Mouse (Mus musculus) CH12.LX (cell line): Measurements from ENCODE around the gene Ell2. TPM values are rescaled to one million over a fixed set of nuclear protein-coding genes. Genes with fewer than 3 reads are reported as not detected.
A peak's percentile ranks its signal among the peaks of the same experiment; 100 is the strongest.

ENCODE experiments used
- DNase-seq: peaks from one replicate; pipeline ENCODE4 v3.0.0-alpha.2; 2013; ENCODE audit errors: extremely low read depth
- H3K27ac ChIP-seq: 2 replicates; pipeline ENCODE4 v1.5.1; 2012; ENCODE audit warnings: low read depth, mild to moderate bottlenecking, control low read depth, moderate library complexity; ENCODE audit not compliant: insufficient read depth
- H3K27me3 ChIP-seq: replicated peaks from 2 replicates; pipeline ENCODE3; 2012; ENCODE audit warnings: inconsistent platforms
- H3K36me3 ChIP-seq, 2 experiments: replicated peaks in 1 of 2; 2 replicates each; pipeline versions ENCODE3 to v1.6.1; 2012; ENCODE audit warnings: inconsistent platforms in 1 of 2, low read length in 1 of 2, mild to moderate bottlenecking in 1 of 2, mixed read lengths in 1 of 2, moderate library complexity in 1 of 2; ENCODE audit not compliant: control insufficient read depth in 1 of 2, insufficient read depth in 1 of 2
- H3K4me1 ChIP-seq, 2 experiments: 2 replicates each; pipeline ENCODE4 v1.6.1; 2012; ENCODE audit warnings: inconsistent platforms in 1 of 2, moderate library complexity in 1 of 2; ENCODE audit not compliant: insufficient read depth in 2 of 2, control insufficient read depth in 1 of 2
- H3K4me2 ChIP-seq: 2 replicates; pipeline ENCODE4 v1.6.1; 2012; ENCODE audit warnings: low read depth, mild to moderate bottlenecking, control low read depth; ENCODE audit not compliant: poor library complexity, insufficient read depth, severe bottlenecking
- H3K4me3 ChIP-seq, 3 experiments: fragments of 150-350 bp in 1 of 3; sonication (generic) in 1 of 3; replicated peaks in 1 of 3; 2 replicates each; pipeline versions ENCODE3 to v1.5.1; 2011 to 2012; ENCODE audit warnings: low read depth in 2 of 3, low read length in 2 of 3, mild to moderate bottlenecking in 2 of 3, moderate library complexity in 2 of 3, control low read depth in 1 of 3, improper control_type of control experiment in 1 of 3, inconsistent platforms in 1 of 3, mixed read lengths in 1 of 3; ENCODE audit not compliant: poor library complexity in 1 of 3
- H3K79me2 ChIP-seq: replicated peaks from 2 replicates; pipeline ENCODE4 v1.6.1; 2012; ENCODE audit warnings: mild to moderate bottlenecking, moderate library complexity; ENCODE audit not compliant: control insufficient read depth, poor library complexity, insufficient read depth, severe bottlenecking; ENCODE audit errors: extremely low read depth
- H3K9ac ChIP-seq: 2 replicates; pipeline ENCODE4 v1.6.1; 2012; ENCODE audit warnings: low read depth, mild to moderate bottlenecking, control low read depth, moderate library complexity; ENCODE audit not compliant: insufficient read depth
- H3K9me3 ChIP-seq: replicated peaks from 2 replicates; pipeline ENCODE3; 2012; ENCODE audit warnings: low read length, inconsistent platforms, mixed read lengths
- BHLHE40 ChIP-seq: IDR thresholded peaks from 2 replicates; pipeline ENCODE4 v1.6.1; 2011; ENCODE audit warnings: mild to moderate bottlenecking, low read depth, low read length, improper control_type of control experiment
- CHD1 ChIP-seq: IDR thresholded peaks from 2 replicates; pipeline ENCODE4 v1.6.1; 2012; ENCODE audit warnings: low read depth, low read length, improper control_type of control experiment, inconsistent platforms
- E2F4 ChIP-seq: IDR thresholded peaks from 2 replicates; pipeline ENCODE4 v1.6.1; 2011; ENCODE audit warnings: low read depth, low read length, improper control_type of control experiment; ENCODE audit not compliant: insufficient replicate concordance
- ELF1 ChIP-seq: IDR thresholded peaks from 2 replicates; pipeline ENCODE4 v1.6.1; 2014; ENCODE audit warnings: low read depth, mild to moderate bottlenecking, inconsistent platforms, low read length, improper control_type of control experiment
- ETS1 ChIP-seq: conservative IDR thresholded peaks from 2 replicates; pipeline ENCODE4 v1.6.1; 2012; ENCODE audit warnings: low read depth, mild to moderate bottlenecking, inconsistent platforms, low read length, improper control_type of control experiment, moderate library complexity
- GABPA ChIP-seq: IDR thresholded peaks from 2 replicates; pipeline ENCODE4 v1.6.1; 2012; ENCODE audit warnings: low read depth, low read length, improper control_type of control experiment, inconsistent platforms; ENCODE audit not compliant: insufficient replicate concordance
- HCFC1 ChIP-seq: IDR thresholded peaks from 2 replicates; pipeline ENCODE4 v1.6.1; 2012; ENCODE audit warnings: low read depth, mild to moderate bottlenecking, inconsistent platforms, low read length, improper control_type of control experiment
- IRF4 ChIP-seq: IDR thresholded peaks from 2 replicates; pipeline ENCODE4 v1.6.1; 2014; ENCODE audit warnings: low read depth, mild to moderate bottlenecking, inconsistent platforms, low read length, improper control_type of control experiment
- MAFK ChIP-seq: IDR thresholded peaks from 2 replicates; pipeline ENCODE4 v1.6.1; 2011; ENCODE audit warnings: low read length, improper control_type of control experiment; ENCODE audit not compliant: insufficient replicate concordance
- MAZ ChIP-seq: IDR thresholded peaks from 2 replicates; pipeline ENCODE4 v1.6.1; 2012; ENCODE audit warnings: low read depth, mild to moderate bottlenecking, inconsistent platforms, low read length, improper control_type of control experiment, moderate library complexity
- MEF2A ChIP-seq: IDR thresholded peaks from 2 replicates; pipeline ENCODE4 v1.6.1; 2014; ENCODE audit warnings: low read depth, mild to moderate bottlenecking, inconsistent platforms, low read length, improper control_type of control experiment, borderline replicate concordance
- NELFE ChIP-seq: IDR thresholded peaks from 2 replicates; pipeline ENCODE4 v1.6.1; 2011; ENCODE audit warnings: low read depth, low read length, improper control_type of control experiment
- POLR2A ChIP-seq: IDR thresholded peaks from 2 replicates; pipeline ENCODE4 v1.6.1; 2011; ENCODE audit warnings: low read depth, mild to moderate bottlenecking, improper control_type of control experiment, low read length
- RCOR1 ChIP-seq: conservative IDR thresholded peaks from 2 replicates; pipeline ENCODE4 v1.6.1; 2012; ENCODE audit warnings: low read depth, mild to moderate bottlenecking, inconsistent platforms, low read length, improper control_type of control experiment
- TBP ChIP-seq: conservative IDR thresholded peaks from 2 replicates; pipeline ENCODE4 v1.6.1; 2011; ENCODE audit warnings: low read depth, low read length, improper control_type of control experiment
- TCF12 ChIP-seq: IDR thresholded peaks from 2 replicates; pipeline ENCODE4 v1.6.1; 2014; ENCODE audit warnings: low read depth, mild to moderate bottlenecking, inconsistent platforms, low read length, improper control_type of control experiment
- ZC3H11A ChIP-seq: IDR thresholded peaks from 2 replicates; pipeline ENCODE4 v1.6.1; 2012; ENCODE audit warnings: low read depth, mild to moderate bottlenecking, inconsistent platforms, low read length, improper control_type of control experiment
- ZMIZ1 ChIP-seq: IDR thresholded peaks from 2 replicates; pipeline ENCODE4 v1.6.1; 2012; ENCODE audit warnings: low read depth, mild to moderate bottlenecking, inconsistent platforms, low read length, improper control_type of control experiment
- dilution Hi-C: fragments of 300-500 bp; cut with MboI; formaldehyde crosslinking; loops from 2 replicates; pipeline ENCODE4 v1.14.3; 2020; ENCODE audit warnings: low sequenced_read_pairs; ENCODE audit not compliant: extremely low pct_unique_long_range_greater_than_20kb, extremely low pct_ligation_motif_present
- in situ Hi-C: fragments of 300-500 bp; cut with MboI; formaldehyde crosslinking; loops from 3 replicates; pipeline ENCODE4 v1.14.3; 2019; ENCODE audit warnings: low sequenced_read_pairs, low pct_ligation_motif_present, low pct_unique_long_range_greater_than_20kb, mixed read lengths
- polyA plus RNA-seq: library from polyadenylated mRNA; unstranded; fragments of >175 nt; gene quantifications from 2 replicates; pipeline ENCODE4 v1.2.1, GENCODE M21; 2012; ENCODE audit warnings: low read depth; ENCODE audit not compliant: insufficient read length
- total RNA-seq, 2 experiments: library from RNA; depleted of rRNA; stranded (reverse); fragments of 300-350 nt in 1 of 2; fragments of >200 nt in 1 of 2; gene quantifications; 2 replicates each; pipeline ENCODE4 v1.2.3; 2012 to 2014

The Ell2 gene
- total and polyA plus RNA-seq, 3 experiments, result 44.4 to 123 (median 50.9) TPM

DNA sequence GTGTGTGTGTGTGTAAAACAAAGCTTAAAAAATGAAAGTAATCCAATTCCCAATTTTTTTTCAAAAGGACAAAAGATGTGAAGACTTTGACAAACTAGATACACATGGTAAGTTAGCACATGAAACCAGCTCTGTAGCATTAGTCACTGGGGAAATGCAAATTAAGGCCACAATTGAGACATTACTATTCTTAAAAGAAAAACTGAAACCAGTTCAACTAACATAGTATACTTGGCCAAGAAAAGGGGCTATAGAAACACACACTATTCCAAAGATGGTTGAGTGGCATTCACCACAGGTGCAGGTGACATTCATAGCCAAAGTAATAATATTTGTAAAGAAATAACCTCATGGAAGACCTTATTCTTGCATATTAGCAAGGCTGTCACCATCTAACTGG lies 14.9 kb upstream of the Ell2 start (continued):
- TF ChIP-seq ETS1 (peak; percentile 84), IRF4 (peak; percentile 90), E2F4 (0 out of 2 replicates have a peak, but pooled peaks have one; percentile 65), MAZ (no peak), POLR2A (no peak)

DNA sequence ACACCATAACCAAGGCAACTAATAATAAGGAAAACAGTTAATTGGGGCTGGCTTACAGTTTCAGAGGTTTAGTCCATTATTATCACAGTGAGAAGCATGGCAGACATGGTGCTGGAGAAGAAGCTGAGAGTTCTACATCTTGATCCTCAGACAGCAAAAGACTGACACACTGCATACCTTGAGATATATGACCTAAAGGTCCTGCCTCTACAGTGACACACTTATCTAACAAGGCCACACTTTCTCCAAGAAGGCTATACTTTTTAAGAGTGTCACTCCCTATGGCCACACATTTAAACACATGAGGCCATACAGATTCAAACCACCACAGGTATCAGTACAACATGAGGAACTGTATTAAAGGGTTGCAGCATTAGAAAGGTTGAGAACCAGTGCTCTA lies 13.5 kb upstream of the Ell2 start:
- H3K4me2 ChIP-seq, result no peak overlapping the region
- in situ Hi-C loops, result no loop called here

DNA sequence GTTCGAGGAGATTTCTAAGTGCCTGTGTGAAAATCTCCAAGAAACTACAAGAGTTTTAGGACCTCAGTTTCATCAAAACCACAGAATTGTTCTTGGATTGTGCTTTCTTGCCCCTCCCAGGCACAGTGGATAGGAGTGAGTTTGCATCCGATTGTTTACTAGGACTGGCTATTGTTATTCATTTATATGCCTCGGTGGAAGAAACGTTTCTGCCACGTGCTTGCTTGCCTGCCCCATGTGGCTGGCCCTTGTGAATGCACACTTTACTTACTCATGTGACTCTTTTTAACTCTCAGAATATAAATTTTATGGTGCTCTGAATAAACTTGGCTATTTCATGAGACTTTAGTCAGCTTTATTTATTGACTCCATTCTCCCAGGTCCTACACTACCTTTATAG lies 3.7 kb upstream of the Ell2 start:
- DNase-seq, result no peak
- no peak overlapping the region for H3K27ac ChIP-seq
- H3K27me3 ChIP-seq, result no peaks in the 10 kb centered on the region
- no peak overlapping the region for H3K4me2 ChIP-seq
- H3K9ac ChIP-seq, result no peak overlapping the region
- H3K79me2 ChIP-seq, result peaks cover 3% of the 10 kb centered on the region; the same call in 1 of the 2 replicates
- H3K4me1 ChIP-seq, result peaks cover 0 to 3% of the 10 kb centered on the region in 2 experiments; a peak in 1 of 4 replicates
- no peaks in the 10 kb centered on the region for H3K9me3 ChIP-seq
- dilution Hi-C loops (no loop called here), in situ Hi-C loops (loop anchor here (25.0 kb wide), 1 partner anchor 466 kb away; no protein-coding TSS in a partner anchor)
- H3K4me3 ChIP-seq, result no peak overlapping the region
- no peaks in the 10 kb centered on the region for H3K36me3 ChIP-seq
- TF ChIP-seq BHLHE40 (0 out of 2 replicates have a peak, but pooled peaks have one; percentile 21), TBP (no peak), MAFK (no peak)

More for the DNA sequence above, 13.5 kb upstream of the Ell2 start:
- Histone ChIP-seq H3K79me2 (no peaks in the 10 kb centered on the region), H3K9ac (no peak overlapping the region), H3K9me3 (no peaks in the 10 kb centered on the region), H3K27ac (no peak overlapping the region), H3K27me3 (no peaks in the 10 kb centered on the region), H3K4me1 (peaks cover 8 to 17% of the 10 kb centered on the region in 2 experiments; a peak in 3 of 4 replicates), H3K4me3 (no peak overlapping the region), H3K36me3 (no peaks in the 10 kb centered on the region)
- dilution Hi-C loops, result no loop called here
- no peak for TF ChIP-seq HCFC1
- no peak for TF ChIP-seq ZC3H11A
- no peak for TF ChIP-seq ETS1
- TF ChIP-seq CHD1, result no peak
- TF ChIP-seq ELF1, result no peak
- TF ChIP-seq E2F4, result no peak
- no peak for TF ChIP-seq TBP
- no peak for TF ChIP-seq ZMIZ1
- no peak for TF ChIP-seq GABPA
- no peak for TF ChIP-seq MEF2A
- TF ChIP-seq RCOR1, result no peak
- no peak for TF ChIP-seq TCF12
- TF ChIP-seq NELFE, result no peak
- DNase-seq, result no peak
